Mouse (Mus musculus) thymus, postnatal 25 days (tissue): Measurements from ENCODE around the gene Myh4.

Experiments used
- DNase-seq: peaks from one replicate; pipeline ENCODE4 v3.0.0; 2022

Gene Myh4

GRCm38 (mm10) chr11:67237481-67238079 lies at the start of gene Myh4:
Gene Myh4, plus strand, starts transcription at chr11:67238029.
- DNase-seq: no peak

DNA sequence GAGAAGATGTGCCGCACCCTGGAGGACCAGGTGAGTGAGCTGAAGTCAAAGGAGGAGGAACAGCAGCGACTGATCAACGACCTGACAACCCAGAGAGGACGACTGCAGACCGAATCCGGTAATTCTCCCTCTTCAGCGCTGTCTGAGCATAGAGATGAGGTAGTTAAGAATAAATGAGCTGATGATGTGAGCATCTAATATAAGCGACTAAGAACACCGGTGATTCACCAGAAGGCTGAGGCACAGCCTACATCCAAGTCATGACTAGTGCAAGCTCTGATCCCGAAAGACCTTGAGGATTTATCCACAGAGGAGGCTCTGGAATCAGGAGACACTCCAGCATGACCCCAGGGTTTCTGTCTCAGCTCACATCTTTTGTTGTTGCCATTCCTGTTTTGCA lies 47.5 kb upstream of the Myh4 start:
- no peak for DNase-seq

GRCm38 (mm10) chr11:67190814-67191213 lies 47.0 kb upstream of the Myh4 start:
- no peak for DNase-seq

- no peak for DNase-seq
Observed at GRCm38 (mm10) chr11:67191496-67191895, 46.3 kb upstream of the Myh4 start.

GRCm38 (mm10) chr11:67199321-67199720 lies 38.5 kb upstream of the Myh4 start:
- DNase-seq: no peak

DNA sequence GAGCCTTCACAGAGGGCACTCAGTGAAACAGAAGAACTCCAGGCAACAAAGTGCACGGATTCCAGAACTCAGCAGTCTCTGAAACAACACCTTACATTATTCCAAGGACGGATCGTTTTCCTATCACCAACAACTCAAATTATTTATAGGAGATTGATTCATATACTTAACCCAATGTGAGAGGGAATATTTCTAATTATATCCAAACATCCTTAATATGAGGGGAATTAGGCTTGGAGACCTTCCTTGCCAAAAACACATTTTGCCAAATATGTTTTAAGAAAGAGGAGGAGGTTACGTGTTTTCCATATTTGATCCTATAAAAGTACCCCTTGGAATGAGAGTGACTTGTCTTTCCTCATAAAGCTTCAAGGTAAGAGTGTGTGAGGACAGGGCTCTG lies 38.1 kb upstream of the Myh4 start, which contains the start of gene Myh1:
TSS of gene Myh1 (plus strand) at position 301 of the 400 bp plus-strand sequence.
- no peak for DNase-seq

- no peak for DNase-seq
Observed at GRCm38 (mm10) chr11:67204766-67205165, 33.1 kb upstream of the Myh4 start.

- DNase-seq: no peak
Observed at GRCm38 (mm10) chr11:67221803-67222202, 16.0 kb upstream of the Myh4 start.

- no peak for DNase-seq
Observed at GRCm38 (mm10) chr11:67224466-67224865, 13.4 kb upstream of the Myh4 start.

GRCm38 (mm10) chr11:67228731-67229130 lies 9.1 kb upstream of the Myh4 start:
- DNase-seq: no peak

- DNase-seq: no peak
Observed at GRCm38 (mm10) chr11:67229166-67229565, 8.7 kb upstream of the Myh4 start.

DNA sequence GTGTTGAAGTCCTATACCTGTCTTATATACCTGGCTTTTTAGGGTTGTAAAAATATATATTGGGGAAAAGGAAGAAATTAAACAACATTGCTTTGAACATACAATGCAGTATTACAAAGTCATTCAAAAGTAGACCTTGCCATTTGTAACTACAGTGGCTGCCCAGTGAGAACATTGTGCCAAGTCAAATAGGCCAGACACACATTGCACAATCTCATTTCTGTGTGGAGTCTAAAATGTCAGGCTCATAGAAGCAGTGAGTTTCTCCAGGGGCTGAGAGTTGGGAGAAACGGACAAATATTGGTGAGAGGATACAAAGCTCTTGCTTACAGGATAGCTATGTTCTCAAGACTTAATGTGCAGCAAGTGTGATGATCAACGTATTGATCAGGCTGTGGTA lies 7.9 kb upstream of the Myh4 start:
- no peak for DNase-seq

GRCm38 (mm10) chr11:67235639-67236358 lies 2.0 kb upstream of the Myh4 start:
- DNase-seq: no peak

- no peak for DNase-seq
Observed at GRCm38 (mm10) chr11:67236799-67237198, 1.0 kb upstream of the Myh4 start.

DNA sequence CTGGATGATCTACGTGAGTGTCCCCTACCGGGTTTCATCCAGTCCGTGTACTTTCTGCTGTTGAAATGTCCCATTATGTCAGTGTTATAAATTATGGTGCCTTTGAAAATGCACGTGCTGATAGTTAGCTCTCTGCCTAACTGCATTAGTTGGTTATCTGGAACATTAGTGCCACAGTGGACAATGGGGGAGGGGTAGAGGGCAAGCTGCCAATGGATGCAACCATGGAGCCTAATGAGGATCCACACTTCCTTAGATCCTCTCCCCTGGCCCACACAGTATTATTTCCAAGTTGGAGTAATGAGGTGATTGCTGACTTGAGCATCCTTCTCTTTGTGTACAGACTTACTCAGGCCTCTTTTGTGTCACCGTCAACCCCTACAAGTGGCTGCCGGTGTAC lies 3.2 kb downstream of the Myh4 start:
- no peak for DNase-seq

DNA sequence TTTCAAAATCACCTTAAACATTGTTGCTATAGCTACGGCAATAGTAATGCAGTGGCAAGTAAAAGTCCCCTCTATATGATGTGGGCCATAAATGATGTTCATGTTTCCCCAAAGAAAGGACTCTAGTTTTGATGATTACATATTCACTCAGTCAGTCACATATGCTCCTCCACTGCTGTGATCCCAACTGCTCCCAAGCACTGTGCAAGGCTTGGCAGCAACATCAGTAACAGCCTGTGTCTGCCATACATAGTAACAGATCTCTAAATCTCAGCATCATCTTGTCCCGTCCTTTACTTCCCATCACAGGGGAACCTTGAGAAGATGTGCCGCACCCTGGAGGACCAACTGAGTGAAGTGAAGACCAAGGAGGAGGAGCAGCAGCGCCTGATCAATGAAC lies 15.9 kb downstream of the Myh4 start:
- no peak for DNase-seq

DNA sequence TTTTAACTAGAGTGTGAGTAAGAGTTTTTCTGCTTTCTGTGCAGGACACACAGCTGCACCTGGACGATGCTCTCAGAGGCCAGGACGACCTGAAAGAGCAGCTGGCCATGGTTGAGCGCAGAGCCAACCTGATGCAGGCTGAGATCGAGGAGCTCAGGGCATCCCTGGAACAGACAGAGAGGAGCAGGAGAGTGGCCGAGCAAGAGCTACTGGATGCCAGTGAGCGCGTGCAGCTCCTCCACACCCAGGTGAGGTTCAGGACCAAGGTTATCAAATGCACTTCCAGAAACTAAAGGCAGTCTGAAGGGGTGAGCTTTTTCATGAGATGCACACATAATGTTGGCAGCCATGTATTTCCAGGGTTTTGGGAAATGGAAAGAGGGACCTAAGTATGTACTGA lies 19.2 kb downstream of the Myh4 start:
- DNase-seq: no peak

- no peak for DNase-seq
Observed at GRCm38 (mm10) chr11:67260956-67261355, 23.1 kb downstream of the Myh4 start.

DNA sequence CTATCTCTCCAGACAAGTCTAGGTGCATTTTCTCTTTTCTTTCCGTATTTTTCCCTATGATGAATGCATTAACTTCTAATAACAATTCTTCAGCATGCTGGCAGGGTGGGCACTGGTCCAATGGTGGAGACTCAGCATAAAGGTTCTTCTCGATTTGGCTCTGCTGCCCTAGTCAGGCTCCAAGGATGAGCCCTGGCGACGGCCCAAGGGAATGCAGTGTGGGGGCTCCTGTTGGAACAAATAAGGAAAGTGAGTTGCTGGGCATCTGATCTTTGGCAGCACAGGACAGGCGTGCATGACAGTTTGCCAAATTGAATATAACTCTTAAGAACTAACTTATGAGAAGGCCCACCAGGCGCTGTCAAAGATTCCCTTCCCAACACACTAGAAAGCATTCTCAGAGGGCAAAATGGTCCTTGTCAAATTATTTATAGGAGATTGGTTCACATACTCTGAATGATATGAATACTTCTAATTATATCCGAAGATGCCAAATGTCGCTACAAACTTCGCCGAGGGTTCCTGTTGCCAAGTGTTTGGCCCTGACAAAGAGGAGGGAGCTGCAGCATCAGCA lies 38.9 kb downstream of the Myh4 start, which contains the start of gene Myh8:
TSS of gene Myh8 (plus strand) at position 524 of the 574 bp plus-strand sequence.
- DNase-seq: no peak

- DNase-seq: no peak
Observed at GRCm38 (mm10) chr11:67293440-67293839, 55.6 kb downstream of the Myh4 start.
